Mouse (Mus musculus): ENCODE measurements at regions not wholly inside any gene's neighbourhood (a gene's known extent, or its start where the extent isn't known, plus 50 kb on each side); places are given as distances from the start of the nearest gene placed in this dataset.

DNA sequence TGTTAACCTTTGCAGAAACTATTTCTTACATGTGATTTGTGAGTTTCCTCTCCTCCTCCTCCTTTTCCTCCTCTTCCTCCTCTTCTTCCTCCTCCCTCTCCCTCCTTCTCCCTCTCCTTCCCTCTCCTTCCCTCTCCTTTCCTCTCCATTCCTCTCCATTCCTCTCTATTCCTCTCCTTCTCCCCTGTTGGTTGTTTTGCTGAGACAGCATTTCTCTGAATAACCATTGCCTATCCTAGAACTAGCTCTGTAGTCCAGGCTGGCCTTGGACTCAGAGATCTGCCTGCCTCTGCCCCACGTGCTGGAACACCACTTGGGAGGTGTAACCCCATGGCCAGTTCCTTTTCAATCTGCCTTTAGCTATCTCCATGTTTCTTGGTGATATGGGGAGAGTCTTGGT is 133.7 kb upstream of the Gdnf start:
- H3K79me2 ChIP-seq (ENCODE audit: control insufficient read depth, insufficient read depth, low read length, poor library complexity), result no peaks in the 10 kb centered on the region
- no peak for TF ChIP-seq ETS1 (IDR thresholded peaks at IDR 0.05; ENCODE audit: low read depth, low read length)
- no peak for TF ChIP-seq POLR2AphosphoS5 (IDR thresholded peaks at IDR 0.05; ENCODE audit: borderline replicate concordance, low read depth, low read length)
- TF ChIP-seq GATA1 (IDR thresholded peaks at IDR 0.05; ENCODE audit: low read depth, low read length), result no peak
- no peak for TF ChIP-seq NRF1 (IDR thresholded peaks at IDR 0.05; ENCODE audit: insufficient read depth, low read depth, low read length, poor library complexity, severe bottlenecking)
- TF ChIP-seq JUND (IDR thresholded peaks at IDR 0.05; ENCODE audit: low read depth, low read length), result no peak
- no peak for TF ChIP-seq USF2 (IDR thresholded peaks at IDR 0.05; ENCODE audit: borderline replicate concordance in 1 of 2, insufficient read depth in 1 of 2, low read depth in 1 of 2, low read length in 2 of 2)
- no peak for TF ChIP-seq TAL1 (IDR thresholded peaks at IDR 0.05; ENCODE audit: low read length)
- no peak for TF ChIP-seq CTCF (IDR thresholded peaks at IDR 0.05 in 2 of 3, conservative IDR thresholded peaks at IDR 0.05 in 1 of 3; ENCODE audit: control insufficient read depth in 1 of 3, insufficient read depth in 1 of 3, low read depth in 2 of 3, low read length in 3 of 3, poor library complexity in 1 of 3, severe bottlenecking in 1 of 3)
- TF ChIP-seq HCFC1 (IDR thresholded peaks at IDR 0.05; ENCODE audit: low read depth, low read length), result no peak
- TF ChIP-seq E2F4 (IDR thresholded peaks at IDR 0.05; ENCODE audit: borderline replicate concordance, low read depth, low read length), result no peak
- no peak for TF ChIP-seq SMC3 (IDR thresholded peaks at IDR 0.05; ENCODE audit: low read depth, low read length)
- TF ChIP-seq CHD2 (IDR thresholded peaks at IDR 0.05; ENCODE audit: low read length), result no peak
- no peak for TF ChIP-seq MEF2A (IDR thresholded peaks at IDR 0.05; ENCODE audit: extremely low read depth, insufficient replicate concordance, low read depth, low read length, poor library complexity, severe bottlenecking)
- H3K9ac ChIP-seq (ENCODE audit: control insufficient read depth, low read depth, low read length, poor library complexity, severe bottlenecking), result no peak overlapping the region
- no peak for DNase-seq (ENCODE audit: low read depth, low spot score)
- H3K36me3 ChIP-seq (ENCODE audit: control insufficient read depth in 1 of 2, insufficient read depth in 2 of 2, low read length in 2 of 2), result no peaks in the 10 kb centered on the region
- peaks cover 0 to 2% of the 10 kb centered on the region in 2 experiments; a peak in 2 of 4 replicates for H3K27me3 ChIP-seq (ENCODE audit: control insufficient read depth in 1 of 2, insufficient read depth in 2 of 2, low read length in 2 of 2)
- H3K27ac ChIP-seq (ENCODE audit: control insufficient read depth, low read depth, low read length), result no peak overlapping the region
- H3K4me3 ChIP-seq (ENCODE audit: control insufficient read depth in 1 of 2, insufficient read depth in 1 of 2, low read depth in 2 of 2, low read length in 2 of 2), result no peak overlapping the region
- no peaks in the 10 kb centered on the region for H3K4me1 ChIP-seq (ENCODE audit: control insufficient read depth in 1 of 2, insufficient read depth in 2 of 2, low read length in 2 of 2)
- no peaks in the 10 kb centered on the region for H3K9me3 ChIP-seq (replicated peaks; ENCODE audit: insufficient read depth, low read length)

DNA sequence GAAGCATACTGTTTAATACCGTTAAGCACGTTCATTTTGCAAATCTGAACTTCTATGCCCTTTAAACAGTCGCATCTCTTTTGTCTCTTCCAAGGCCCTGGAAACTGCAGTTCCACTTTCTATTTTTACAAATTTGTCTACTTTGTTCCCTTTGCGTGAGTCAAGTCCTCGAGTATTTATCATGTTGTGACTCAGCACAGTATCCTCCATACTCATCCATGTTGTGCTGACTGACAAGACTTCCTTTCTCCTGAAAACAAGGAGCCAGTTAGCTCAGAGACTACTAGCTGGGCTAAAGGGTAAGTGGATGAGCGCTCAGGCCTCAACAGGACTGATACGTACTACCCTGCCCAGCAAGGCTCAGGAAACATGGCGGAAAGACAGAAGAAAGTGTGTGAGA is 131.9 kb upstream of the Gdnf start:
- Histone ChIP-seq H3K9ac (ENCODE audit: control insufficient read depth, low read depth, low read length, poor library complexity, severe bottlenecking) (no peak overlapping the region), H3K79me2 (ENCODE audit: control insufficient read depth, insufficient read depth, low read length, poor library complexity) (no peaks in the 10 kb centered on the region), H3K27me3 (ENCODE audit: control insufficient read depth in 1 of 2, insufficient read depth in 2 of 2, low read length in 2 of 2) (peaks cover 0 to 2% of the 10 kb centered on the region in 2 experiments; a peak in 2 of 4 replicates), H3K9me3 (replicated peaks; ENCODE audit: insufficient read depth, low read length) (no peaks in the 10 kb centered on the region), H3K27ac (ENCODE audit: control insufficient read depth, low read depth, low read length) (no peak overlapping the region), H3K36me3 (ENCODE audit: control insufficient read depth in 1 of 2, insufficient read depth in 2 of 2, low read length in 2 of 2) (no peaks in the 10 kb centered on the region), H3K4me3 (ENCODE audit: control insufficient read depth in 1 of 2, insufficient read depth in 1 of 2, low read depth in 2 of 2, low read length in 2 of 2) (no peak overlapping the region), H3K4me1 (ENCODE audit: control insufficient read depth in 1 of 2, insufficient read depth in 2 of 2, low read length in 2 of 2) (no peaks in the 10 kb centered on the region)
- no peak for DNase-seq (ENCODE audit: low read depth, low spot score)
- TF ChIP-seq MYC (IDR thresholded peaks at IDR 0.05; ENCODE audit: low read depth, low read length) (no peak), EP300 (IDR thresholded peaks at IDR 0.05; ENCODE audit: low read depth in 1 of 2, low read length in 2 of 2) (no peak), USF1 (IDR thresholded peaks at IDR 0.05; ENCODE audit: low read depth, low read length) (no peak), ETS1 (IDR thresholded peaks at IDR 0.05; ENCODE audit: low read depth, low read length) (no peak), E2F4 (IDR thresholded peaks at IDR 0.05; ENCODE audit: borderline replicate concordance, low read depth, low read length) (no peak), SIN3A (IDR thresholded peaks at IDR 0.05; ENCODE audit: low read length) (no peak), SMC3 (IDR thresholded peaks at IDR 0.05; ENCODE audit: low read depth, low read length) (no peak), JUND (IDR thresholded peaks at IDR 0.05; ENCODE audit: low read depth, low read length) (no peak), MEF2A (IDR thresholded peaks at IDR 0.05; ENCODE audit: extremely low read depth, insufficient replicate concordance, low read depth, low read length, poor library complexity, severe bottlenecking) (no peak), KAT2A (conservative IDR thresholded peaks at IDR 0.05; ENCODE audit: low read depth, low read length) (no peak), USF2 (IDR thresholded peaks at IDR 0.05; ENCODE audit: borderline replicate concordance in 1 of 2, insufficient read depth in 1 of 2, low read depth in 1 of 2, low read length in 2 of 2) (no peak), BHLHE40 (IDR thresholded peaks at IDR 0.05; ENCODE audit: borderline replicate concordance, low read depth, low read length) (no peak), CHD2 (IDR thresholded peaks at IDR 0.05; ENCODE audit: low read length) (no peak), MAX (IDR thresholded peaks at IDR 0.05; ENCODE audit: low read length) (no peak), MAZ (IDR thresholded peaks at IDR 0.05; ENCODE audit: low read depth, low read length) (no peak)
